ENCODE assay signal across 11 mouse cellular contexts in genomic region chr8:25441057-25441441, GRCm38 (mm10).
DNase-seq lines count a peak whose midpoint lies in the region; ATAC-seq and TF ChIP-seq lines count a peak whose summit lies in the region.
"Had no signal": no experiment of that assay in that cellular context is flagged by ENCODE, and none has a peak within 500 bp of the region (broad histone marks: within the 10 kb centered on the region; RNA-seq: fewer than 3 reads in every experiment).

No protein-coding gene starts in this region.

- peaks cover 4% of the 10 kb centered on the region; the same call in 1 of the 2 replicates for H3K4me1 ChIP-seq in heart, embryonic 16.5 days (ENCODE audit: control insufficient read depth, insufficient read depth, low read length)
- peaks cover 24% of the 10 kb centered on the region for H3K4me1 ChIP-seq in embryonic facial prominence, embryonic 14.5 days (ENCODE audit: control insufficient read depth, insufficient read depth, low read length)
- H3K4me1 ChIP-seq in limb, embryonic 14.5 days (ENCODE audit: control insufficient read depth, insufficient read depth, low read length) = peaks cover 31% of the 10 kb centered on the region

- H3K36me3 ChIP-seq in heart, embryonic 16.5 days (ENCODE audit: control insufficient read depth, insufficient read depth) = no peaks in the 10 kb centered on the region
- H3K36me3 ChIP-seq in embryonic facial prominence, embryonic 14.5 days (ENCODE audit: control insufficient read depth, insufficient read depth, low read length) = no peaks in the 10 kb centered on the region
- H3K36me3 ChIP-seq in limb, embryonic 14.5 days (ENCODE audit: control insufficient read depth, insufficient read depth, low read length) = no peaks in the 10 kb centered on the region
- H3K36me3 ChIP-seq: liver, embryonic 15.5 days had no signal

- intact Hi-C loops in gastrocnemius, postnatal 14 days (cut with DNase I; ENCODE audit: low total_unique reads) = no loop called here

- 41% methylated on average over 6 of the region's 6 CpGs for WGBS in heart, embryonic 16.5 days
- 12% methylated on average over 6 of the region's 6 CpGs for WGBS in embryonic facial prominence, embryonic 14.5 days
- 13% methylated on average over 6 of the region's 6 CpGs for WGBS in limb, embryonic 14.5 days

- H3K27ac ChIP-seq in heart, embryonic 16.5 days (ENCODE audit: low read length) = no peak overlapping the region
- peak overlapping the region; percentile 83 for H3K27ac ChIP-seq in embryonic facial prominence, embryonic 14.5 days (replicated peaks; ENCODE audit: low read depth, low read length)
- H3K27ac ChIP-seq in limb, embryonic 14.5 days (replicated peaks; ENCODE audit: low read depth, low read length) = peak overlapping the region; percentile 92
- H3K27ac ChIP-seq: liver, embryonic 15.5 days had no signal

- H3K4me3 ChIP-seq in heart, embryonic 16.5 days (ENCODE audit: low read length) = no peak overlapping the region
- 0 out of 2 replicates have a peak overlapping the region, but pooled peaks have one; percentile 11 for H3K4me3 ChIP-seq in embryonic facial prominence, embryonic 14.5 days (ENCODE audit: low read depth, low read length)
- 0 out of 2 replicates have a peak overlapping the region, but pooled peaks have one; percentile 10 for H3K4me3 ChIP-seq in limb, embryonic 14.5 days (replicated peaks; ENCODE audit: low read length)
- H3K4me3 ChIP-seq: liver, embryonic 15.5 days; myocyte had no signal

- no peak for TF ChIP-seq POLR2A in limb, embryonic 14.5 days (IDR thresholded peaks at IDR 0.05; ENCODE audit: borderline replicate concordance, extremely low read depth, insufficient read depth, insufficient read length)

- DNase-seq in heart, adult 8-10 months (ENCODE audit: low spot score) = no peak
- DNase-seq in NIH3T3 (ENCODE audit: low read depth) = peak; percentile 45
- DNase-seq in embryonic facial prominence, embryonic 14.5 days (ENCODE audit: low spot score) = no peak
- peak; percentile 73 for DNase-seq in limb, embryonic 14.5 days (ENCODE audit: low spot score)
- DNase-seq in thymus, postnatal 10 days (ENCODE audit: low spot score in 2 of 2) = no peak
- no peak for DNase-seq in embryo, embryonic 9.5 days (ENCODE audit: extremely low spot score)
- DNase-seq in gastrocnemius, postnatal 14 days = no peak

- no peaks in the 10 kb centered on the region for H3K9me3 ChIP-seq in heart, embryonic 16.5 days (replicated peaks; ENCODE audit: control insufficient read depth, low read length)
- no peaks in the 10 kb centered on the region for H3K9me3 ChIP-seq in embryonic facial prominence, embryonic 14.5 days (ENCODE audit: control insufficient read depth, low read length)
- H3K9me3 ChIP-seq in limb, embryonic 14.5 days (ENCODE audit: control insufficient read depth, low read length) = no peaks in the 10 kb centered on the region
- H3K9me3 ChIP-seq: liver, embryonic 15.5 days had no signal

- no peak for ATAC-seq in heart, embryonic 16.5 days (replicated peaks; ENCODE audit: extremely low read depth, insufficient read depth, low FRiP score)
- ATAC-seq in embryonic facial prominence, embryonic 14.5 days (ENCODE audit: low read depth) = peak; percentile 49
- peak; percentile 85 for ATAC-seq in limb, embryonic 14.5 days (ENCODE audit: low FRiP score, low read depth)
- ATAC-seq: activated CD4-positive, CD25-positive, alpha-beta regulatory T cell, adult 4 months had no signal

- peak overlapping the region; percentile 44 for H3K4me2 ChIP-seq in heart, embryonic 16.5 days (ENCODE audit: low read depth, low read length)
- H3K4me2 ChIP-seq in embryonic facial prominence, embryonic 14.5 days (ENCODE audit: low read depth, low read length) = peak overlapping the region; percentile 48
- peak overlapping the region; percentile 43 for H3K4me2 ChIP-seq in limb, embryonic 14.5 days (replicated peaks; ENCODE audit: low read depth, low read length, severe bottlenecking)
- H3K4me2 ChIP-seq: liver, embryonic 15.5 days had no signal

- no peaks in the 10 kb centered on the region; the same call in 1 of the 2 replicates for H3K27me3 ChIP-seq in heart, embryonic 16.5 days (ENCODE audit: control insufficient read depth, insufficient read depth, low read length)
- no peaks in the 10 kb centered on the region for H3K27me3 ChIP-seq in embryonic facial prominence, embryonic 14.5 days (replicated peaks; ENCODE audit: control insufficient read depth, insufficient read depth, low read length)
- H3K27me3 ChIP-seq in limb, embryonic 14.5 days (ENCODE audit: control insufficient read depth, insufficient read depth, low read length) = no peaks in the 10 kb centered on the region

- no peak overlapping the region for H3K9ac ChIP-seq in heart, embryonic 16.5 days (ENCODE audit: low read length)
- peak overlapping the region; percentile 47; the same call in 1 of the 2 replicates for H3K9ac ChIP-seq in embryonic facial prominence, embryonic 14.5 days (ENCODE audit: low read depth, low read length)
- H3K9ac ChIP-seq in limb, embryonic 14.5 days (ENCODE audit: low read depth, low read length, severe bottlenecking) = peak overlapping the region; percentile 42
- H3K9ac ChIP-seq: liver, embryonic 15.5 days had no signal

Comparison
In these comparisons a context has a peak if more than half of its experiments do, and no peak if none do; other contexts are left out.
1. DNase-seq: peak in NIH3T3 (single experiment) and limb, embryonic 14.5 days (single experiment); none in heart, adult 8-10 months (single experiment), embryonic facial prominence, embryonic 14.5 days (single experiment), thymus, postnatal 10 days (0 of 2), embryo, embryonic 9.5 days (single experiment) and gastrocnemius, postnatal 14 days (single experiment).
2. Peak in every context shown above with its lines, with median percentiles within 50 percentile points of each other: H3K4me2 ChIP-seq.